Mouse (Mus musculus): ENCODE data around the gene Apba2.

- no peak for TF ChIP-seq CTCF (IDR thresholded peaks at IDR 0.05; ENCODE audit: control insufficient read depth, insufficient read depth, insufficient read length)
- TF ChIP-seq MAX (IDR thresholded peaks at IDR 0.05): no peak
- TF ChIP-seq CEBPB (IDR thresholded peaks at IDR 0.05; ENCODE audit: low read depth): no peak
- TF ChIP-seq USF1 (IDR thresholded peaks at IDR 0.05; ENCODE audit: low read depth): no peak
- TF ChIP-seq MYOD1 (IDR thresholded peaks at IDR 0.05; ENCODE audit: control insufficient read depth, insufficient read length, low read depth): no peak
Measured at GRCm38 (mm10) chr7:64582358-64582757, 80.9 kb downstream of the Apba2 start.
